Mouse (Mus musculus) right cerebral cortex, adult 2 months (tissue): ENCODE measurements around the gene Vil1.

Experiments
- DNase-seq, 2 experiments: peaks; one replicate each; pipeline ENCODE4 v3.0.0; 2021 to 2022; ENCODE audit warnings: low spot score in 2 of 2

The Vil1 gene

GRCm38 (mm10) chr1:74408589-74409504 is at the start of gene Vil1:
TSS of gene Vil1 (plus strand) at chr1:74409376.
- DNase-seq = no peak

DNA sequence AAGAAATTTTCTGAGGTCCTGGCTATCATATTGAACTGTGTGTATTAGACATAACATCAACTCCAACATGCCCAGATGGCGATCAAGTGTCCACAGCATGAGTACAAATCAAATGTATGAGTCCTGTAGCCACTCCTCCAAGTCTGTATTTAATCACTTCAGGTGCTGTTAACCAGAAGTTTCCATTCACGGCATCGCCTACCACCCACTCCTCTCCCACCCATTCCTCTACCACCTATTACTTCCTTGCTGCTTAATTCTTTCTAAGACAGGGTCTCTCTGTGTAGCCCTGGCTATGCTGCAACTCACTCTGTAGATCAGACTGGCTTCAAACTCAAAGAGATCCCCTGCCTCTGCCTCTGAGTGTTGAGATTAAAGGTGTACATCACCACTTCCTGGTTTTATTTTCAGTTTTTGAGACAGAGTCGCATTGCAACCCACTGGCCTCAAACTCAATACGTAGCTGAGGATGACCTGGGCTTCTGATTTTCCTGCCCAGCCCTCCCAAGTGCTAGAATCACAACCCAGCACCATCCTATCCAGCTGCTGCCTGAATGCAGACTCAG is 49.1 kb upstream of the Vil1 start:
- DNase-seq = no peak

DNA sequence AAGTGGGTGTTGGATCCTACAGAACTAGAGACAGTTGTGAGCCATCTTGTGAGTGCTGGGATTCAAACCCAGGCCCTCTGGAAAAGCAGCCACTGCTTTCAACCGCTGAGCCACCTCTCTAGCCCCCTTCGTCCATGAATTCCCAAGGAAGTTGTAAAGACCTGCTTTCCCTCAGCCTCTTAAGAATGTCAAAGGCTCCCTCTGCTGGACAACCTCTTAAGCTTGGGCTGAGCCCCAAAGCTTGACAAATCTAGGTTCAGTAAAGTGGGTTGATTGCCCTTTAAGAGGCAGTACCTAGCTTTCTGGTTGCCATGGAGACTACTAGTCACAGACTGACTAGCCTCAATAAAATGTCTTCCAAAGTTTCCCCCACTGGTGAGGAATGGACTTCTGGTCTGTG is 47.4 kb upstream of the Vil1 start, which contains the start of gene Catip:
Gene Catip, plus strand, starts transcription at position 297 of the 400 bp plus-strand sequence.
- DNase-seq = peak; percentile 80

DNA sequence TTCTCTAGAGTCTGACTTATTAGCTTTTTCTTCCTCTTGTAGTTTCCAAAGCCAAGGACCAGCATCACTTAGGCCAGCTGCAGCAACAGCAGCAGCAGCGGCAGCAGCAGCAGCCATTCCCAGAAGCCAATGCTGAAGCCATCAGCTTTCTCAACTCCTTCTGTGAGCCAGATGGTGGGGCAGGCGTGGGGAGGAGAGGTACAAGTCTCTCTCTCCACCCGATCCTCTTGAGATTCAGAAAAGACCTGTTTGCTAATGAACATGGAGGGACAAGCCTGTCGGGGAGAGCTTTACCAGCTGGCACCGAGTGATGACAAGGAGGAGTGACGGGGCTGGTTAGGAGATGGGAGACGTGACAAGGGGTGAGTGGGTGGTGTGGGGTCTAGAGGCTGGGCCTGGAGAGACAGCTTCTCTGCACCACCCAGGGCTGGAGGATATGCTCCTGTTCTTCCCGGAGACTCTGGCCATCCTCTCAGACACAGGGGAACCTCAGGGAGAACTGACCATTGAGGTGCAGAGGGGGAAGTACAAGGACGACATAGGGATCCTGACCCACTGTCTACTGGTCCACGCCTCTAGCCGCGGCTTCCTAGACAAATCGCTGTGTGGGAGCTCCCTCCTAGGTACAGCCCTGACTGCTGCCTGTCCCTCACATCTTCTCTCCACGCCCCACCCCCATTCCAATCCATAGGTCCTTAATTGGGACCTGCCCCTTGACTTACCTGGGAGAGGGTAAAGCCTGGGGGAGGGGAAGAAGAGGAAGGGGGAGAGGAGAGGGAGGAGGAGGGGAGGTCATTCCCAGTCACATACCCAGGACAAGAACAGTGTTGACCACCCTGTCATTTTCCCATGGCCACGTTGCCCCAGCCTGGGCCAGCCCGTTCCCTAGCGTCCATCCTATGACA is 46.6 kb upstream of the Vil1 start:
- DNase-seq = peak in 1 of 2 experiments; percentile 35

- DNase-seq = no peak
Observed at GRCm38 (mm10) chr1:74363437-74363836, 45.7 kb upstream of the Vil1 start.

DNA sequence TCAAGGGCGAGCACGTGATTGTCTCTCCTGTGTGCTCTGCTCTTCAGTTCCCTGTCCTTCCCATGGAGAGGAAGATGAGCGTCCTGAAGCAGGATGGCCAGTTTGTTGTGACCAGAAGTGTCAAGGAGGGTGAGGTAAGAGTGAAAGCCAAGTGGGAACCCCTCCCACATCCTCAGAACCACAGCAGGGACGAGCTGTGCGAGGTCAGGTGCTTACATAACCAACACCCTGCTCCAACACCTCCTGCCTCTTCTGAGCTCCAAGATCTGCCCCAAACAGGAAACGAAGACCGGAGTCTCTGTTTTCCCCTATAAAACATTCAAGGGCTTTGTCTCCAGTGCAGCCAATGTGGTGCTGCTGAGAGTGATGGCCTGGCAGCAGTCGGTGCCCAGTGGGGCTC is 44.9 kb upstream of the Vil1 start:
- DNase-seq = no peak

- no peak for DNase-seq
Observed at GRCm38 (mm10) chr1:74367886-74368645, 41.1 kb upstream of the Vil1 start.

DNA sequence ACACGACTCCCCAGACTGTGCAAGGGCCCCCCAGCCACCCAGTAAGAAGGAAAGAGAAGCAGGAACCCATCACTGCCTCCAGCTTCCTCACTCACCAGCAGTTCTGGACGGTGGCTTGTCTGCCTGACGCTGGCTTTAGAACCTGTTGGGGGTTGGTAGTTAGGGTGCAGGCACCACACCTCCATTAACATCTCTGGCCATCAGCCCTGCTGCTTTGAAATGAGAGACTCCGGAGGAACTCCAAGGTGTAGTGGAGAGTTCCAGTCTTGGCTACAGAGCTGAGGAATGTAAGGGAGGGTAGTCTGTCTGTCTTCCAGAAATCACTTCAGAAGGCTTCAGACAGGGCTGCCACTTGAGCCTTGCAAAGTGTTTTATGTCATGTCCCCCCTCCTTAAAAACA is 39.1 kb upstream of the Vil1 start:
- DNase-seq = no peak

DNA sequence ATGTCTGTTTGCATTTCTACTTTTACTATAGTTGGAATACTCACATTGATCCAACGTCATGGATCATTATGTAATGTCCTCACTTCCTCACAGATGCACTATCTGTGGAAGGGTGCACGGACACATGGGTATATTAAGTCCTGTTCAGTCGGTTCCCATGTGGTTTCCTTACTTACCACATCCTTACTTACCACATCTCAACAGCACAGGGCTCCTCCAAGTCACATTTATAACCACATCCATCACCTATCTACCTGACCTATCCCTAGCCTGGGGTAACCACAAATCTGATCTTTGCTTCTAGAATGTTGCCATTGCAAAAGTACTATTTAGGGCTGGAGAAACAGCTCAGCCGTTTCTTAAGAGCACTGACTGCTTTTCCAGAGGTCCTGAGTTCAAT is 35.8 kb upstream of the Vil1 start:
- DNase-seq = no peak

DNA sequence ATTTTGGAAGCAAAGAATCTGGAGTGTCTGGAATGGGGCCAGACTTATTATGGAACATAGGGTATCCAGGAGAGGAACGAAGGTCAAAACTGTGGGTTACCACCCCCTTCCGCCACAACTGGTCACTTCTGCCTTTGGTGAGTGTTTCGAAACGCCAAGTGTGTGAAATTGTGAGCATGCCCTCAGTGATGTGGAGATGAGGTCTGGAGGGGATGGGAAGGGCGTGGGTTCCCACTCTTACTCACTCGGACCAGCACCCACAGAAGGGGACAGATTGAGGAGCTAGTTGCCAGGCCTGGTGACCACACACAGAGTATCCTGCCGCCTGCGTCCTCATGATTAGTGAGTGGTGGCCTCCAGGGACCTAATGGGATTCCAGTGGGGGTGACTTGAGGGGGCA is 34.2 kb upstream of the Vil1 start, which contains the start of gene Slc11a1:
Gene Slc11a1, plus strand, starts transcription at position 216 of the 400 bp plus-strand sequence.
- no peak for DNase-seq

- no peak for DNase-seq
Observed at GRCm38 (mm10) chr1:74375561-74375960, 33.6 kb upstream of the Vil1 start.

GRCm38 (mm10) chr1:74376396-74376795 is 32.8 kb upstream of the Vil1 start:
- no peak for DNase-seq

- DNase-seq = no peak
Observed at GRCm38 (mm10) chr1:74379058-74379504, 30.1 kb upstream of the Vil1 start.

- no peak for DNase-seq
Observed at GRCm38 (mm10) chr1:74380484-74380883, 28.7 kb upstream of the Vil1 start.

DNA sequence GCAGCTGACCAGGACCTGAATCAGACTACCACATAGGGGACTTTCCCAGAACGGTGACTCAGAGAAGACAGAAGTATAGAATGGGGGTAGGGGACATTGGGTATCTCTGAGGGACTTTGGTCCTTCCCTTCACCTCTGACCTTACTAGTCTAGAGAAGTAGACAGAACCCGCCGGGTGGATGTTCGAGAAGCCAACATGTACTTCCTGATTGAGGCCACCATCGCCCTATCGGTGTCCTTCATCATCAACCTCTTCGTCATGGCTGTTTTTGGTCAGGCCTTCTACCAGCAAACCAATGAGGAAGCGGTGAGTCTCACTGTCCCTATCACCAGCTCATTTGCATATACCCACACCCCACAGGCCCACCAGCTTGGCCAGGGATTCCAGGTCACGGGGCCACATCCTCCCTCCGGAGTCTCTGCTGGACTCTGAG is 27.6 kb upstream of the Vil1 start:
- no peak for DNase-seq

DNA sequence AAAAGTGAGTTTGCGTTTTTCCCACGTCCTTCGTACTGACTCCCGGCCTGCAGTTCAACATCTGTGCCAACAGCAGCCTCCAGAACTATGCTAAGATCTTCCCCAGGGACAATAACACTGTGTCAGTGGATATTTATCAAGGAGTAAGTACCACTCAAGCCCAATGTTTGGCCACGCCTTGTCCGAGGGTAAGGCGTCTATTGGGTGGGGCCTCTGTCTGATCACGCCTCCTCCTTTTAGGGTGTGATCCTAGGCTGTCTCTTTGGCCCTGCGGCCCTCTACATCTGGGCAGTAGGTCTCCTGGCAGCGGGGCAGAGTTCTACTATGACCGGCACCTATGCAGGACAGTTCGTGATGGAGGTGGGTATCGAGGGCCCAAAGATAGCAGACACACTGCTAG is 25.8 kb upstream of the Vil1 start:
- no peak for DNase-seq

- DNase-seq = no peak
Observed at GRCm38 (mm10) chr1:74384525-74384924, 24.7 kb upstream of the Vil1 start.

- no peak for DNase-seq
Observed at GRCm38 (mm10) chr1:74385064-74385463, 24.1 kb upstream of the Vil1 start.

- no peak for DNase-seq
Observed at GRCm38 (mm10) chr1:74385531-74385930, 23.6 kb upstream of the Vil1 start.

DNA sequence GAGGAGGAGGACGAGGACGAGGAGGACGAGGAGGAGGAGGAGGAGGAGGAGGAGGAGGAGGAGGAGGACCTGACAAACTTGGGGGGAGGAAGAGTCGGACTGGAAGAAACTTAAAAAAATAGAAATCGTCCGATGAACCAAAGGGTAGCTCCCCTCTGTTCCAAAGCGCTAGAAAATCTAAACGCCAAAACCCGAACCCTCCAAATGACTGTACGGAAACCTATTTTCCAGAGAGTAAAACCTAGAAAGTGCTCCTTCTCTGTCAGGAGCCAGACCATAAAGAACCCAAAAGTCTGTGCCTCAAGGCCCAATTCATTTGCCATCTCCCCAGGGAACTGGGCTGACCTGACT is 22.8 kb upstream of the Vil1 start:
- DNase-seq = no peak

- DNase-seq = peak; percentile 93 to 94
Observed at GRCm38 (mm10) chr1:74386714-74387385, 22.3 kb upstream of the Vil1 start.
